ENCODE assay signal across 14 mouse cellular contexts in the genomic region with DNA sequence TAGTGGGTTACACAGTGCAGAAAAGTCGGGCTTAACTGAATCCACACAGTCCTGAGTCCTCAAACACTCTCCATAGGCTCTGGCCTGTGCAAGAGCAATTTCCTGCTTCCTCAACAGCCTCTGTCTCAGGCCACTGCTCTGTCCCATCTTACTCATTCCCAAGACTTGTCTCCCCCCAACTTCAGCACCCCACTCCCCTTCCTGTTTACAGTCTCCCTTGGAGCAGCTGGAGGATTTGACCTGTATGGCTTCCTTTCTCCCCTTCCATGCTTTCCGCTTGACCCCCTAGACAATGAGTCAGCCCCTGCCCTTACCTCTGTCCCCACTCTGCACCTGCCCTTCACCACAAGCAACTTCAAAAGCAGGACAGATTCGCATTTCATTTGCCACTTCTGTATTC.
A peak's percentile ranks its signal among the peaks of the same experiment; 100 is the strongest.
DNase-seq lines count a peak whose midpoint lies in the region; ATAC-seq and TF ChIP-seq lines count a peak whose summit lies in the region.
"Had no signal": no experiment of that assay in that cellular context is flagged by ENCODE, and none has a peak within 500 bp of the region (broad histone marks: within the 10 kb centered on the region; RNA-seq: fewer than 3 reads in every experiment).

No protein-coding gene starts in this region.

- peaks cover 2% of the 10 kb centered on the region; the same call in 1 of the 2 replicates for H3K79me2 ChIP-seq in heart, adult 2 months (replicated peaks; ENCODE audit: control insufficient read depth, insufficient read depth, low read length)

- no peak overlapping the region for H3K9ac ChIP-seq in heart, adult 2 months (ENCODE audit: low read depth, low read length)
- no peak overlapping the region for H3K9ac ChIP-seq in heart, embryonic 11.5 days (ENCODE audit: low read depth, low read length)
- no peak overlapping the region for H3K9ac ChIP-seq in kidney, postnatal 0 days (ENCODE audit: low read depth, low read length)
- H3K9ac ChIP-seq in heart, embryonic 16.5 days (ENCODE audit: low read length) = no peak overlapping the region
- H3K9ac ChIP-seq: hindbrain, embryonic 15.5 days; midbrain, embryonic 12.5 days had no signal

- no peak overlapping the region for H3K4me2 ChIP-seq in heart, embryonic 11.5 days
- no peak overlapping the region for H3K4me2 ChIP-seq in kidney, postnatal 0 days (ENCODE audit: low read length)
- no peak overlapping the region for H3K4me2 ChIP-seq in heart, embryonic 16.5 days (ENCODE audit: low read depth, low read length)
- H3K4me2 ChIP-seq: hindbrain, embryonic 15.5 days; midbrain, embryonic 12.5 days had no signal

- no peak for TF ChIP-seq POLR2A in heart, adult 2 months (IDR thresholded peaks at IDR 0.05; ENCODE audit: insufficient read depth, low read depth, low read length)

- H3K4me3 ChIP-seq in heart, adult 2 months = no peak overlapping the region
- no peak overlapping the region for H3K4me3 ChIP-seq in heart, embryonic 11.5 days (ENCODE audit: low read depth, low read length)
- no peak overlapping the region for H3K4me3 ChIP-seq in kidney, postnatal 0 days (replicated peaks; ENCODE audit: low read depth, low read length)
- H3K4me3 ChIP-seq in heart, embryonic 16.5 days (ENCODE audit: low read length) = no peak overlapping the region
- H3K4me3 ChIP-seq: erythroblast, embryonic 14.5 days; hindbrain, embryonic 15.5 days; midbrain, embryonic 12.5 days had no signal

- no peaks in the 10 kb centered on the region for H3K27me3 ChIP-seq in heart, adult 2 months (ENCODE audit: control insufficient read depth, insufficient read depth, low read length)
- no peaks in the 10 kb centered on the region for H3K27me3 ChIP-seq in heart, embryonic 11.5 days (ENCODE audit: control insufficient read depth, insufficient read depth, low read length)
- H3K27me3 ChIP-seq in kidney, postnatal 0 days (ENCODE audit: insufficient read depth, low read length) = no peaks in the 10 kb centered on the region
- no peaks in the 10 kb centered on the region for H3K27me3 ChIP-seq in heart, embryonic 16.5 days (ENCODE audit: control insufficient read depth, insufficient read depth, low read length)
- H3K27me3 ChIP-seq: hindbrain, embryonic 15.5 days; midbrain, embryonic 12.5 days had no signal

- peaks cover 12% of the 10 kb centered on the region for H3K4me1 ChIP-seq in heart, adult 2 months (ENCODE audit: control insufficient read depth, insufficient read depth, low read length)
- 0 out of 2 replicates have a peak, but pooled peaks cover 6% of the 10 kb centered on the region for H3K4me1 ChIP-seq in heart, embryonic 11.5 days (ENCODE audit: control insufficient read depth, insufficient read depth, low read length)
- H3K4me1 ChIP-seq in kidney, postnatal 0 days (replicated peaks; ENCODE audit: insufficient read depth, low read length) = no peaks in the 10 kb centered on the region
- H3K4me1 ChIP-seq in heart, embryonic 16.5 days (ENCODE audit: control insufficient read depth, insufficient read depth, low read length) = 0 out of 2 replicates have a peak, but pooled peaks cover 3% of the 10 kb centered on the region

- H3K36me3 ChIP-seq in heart, adult 2 months (ENCODE audit: control insufficient read depth, insufficient read depth, low read length) = peaks cover 13% of the 10 kb centered on the region
- H3K36me3 ChIP-seq in heart, embryonic 11.5 days (ENCODE audit: control insufficient read depth, insufficient read depth, low read length) = no peaks in the 10 kb centered on the region
- H3K36me3 ChIP-seq in kidney, postnatal 0 days (ENCODE audit: insufficient read depth, low read length) = 0 out of 2 replicates have a peak, but pooled peaks cover 2% of the 10 kb centered on the region
- H3K36me3 ChIP-seq in heart, embryonic 16.5 days (ENCODE audit: control insufficient read depth, insufficient read depth) = no peaks in the 10 kb centered on the region
- H3K36me3 ChIP-seq: hindbrain, embryonic 15.5 days had no signal

- TF ChIP-seq CTCF in heart, adult 2 months (IDR thresholded peaks at IDR 0.05) = no peak
- no peak for TF ChIP-seq CTCF in kidney, postnatal 0 days (IDR thresholded peaks at IDR 0.05; ENCODE audit: low read depth)

- no peak for ATAC-seq in heart, embryonic 11.5 days (replicated peaks; ENCODE audit: insufficient number of reproducible peaks, low FRiP score, low TSS enrichment)
- peak; percentile 25; the same call in 1 of the 2 replicates for ATAC-seq in kidney, postnatal 0 days (replicated peaks; ENCODE audit: low FRiP score, low read depth)
- ATAC-seq in heart, embryonic 16.5 days (replicated peaks; ENCODE audit: extremely low read depth, insufficient read depth, low FRiP score) = peak; percentile 58

- H3K27ac ChIP-seq in heart, adult 2 months = peak overlapping the region; percentile 61
- no peak overlapping the region for H3K27ac ChIP-seq in heart, embryonic 11.5 days (ENCODE audit: low read depth, low read length)
- H3K27ac ChIP-seq in kidney, postnatal 0 days = 0 out of 2 replicates have a peak overlapping the region, but pooled peaks have one; percentile 8
- H3K27ac ChIP-seq in heart, embryonic 16.5 days (ENCODE audit: low read length) = peak overlapping the region; percentile 72
- H3K27ac ChIP-seq: hindbrain, embryonic 15.5 days; midbrain, embryonic 12.5 days had no signal

- WGBS in heart, adult 2 months = 47% methylated on average over 3 of the region's 3 CpGs
- WGBS in heart, embryonic 11.5 days (ENCODE audit: insufficient replicate concordance) = 75% methylated on average over 3 of the region's 3 CpGs
- 68% methylated on average over 3 of the region's 3 CpGs for WGBS in kidney, postnatal 0 days
- 64% methylated on average over 3 of the region's 3 CpGs for WGBS in heart, embryonic 16.5 days

- no peak for TF ChIP-seq EP300 in heart, adult 2 months (IDR thresholded peaks at IDR 0.05; ENCODE audit: insufficient read depth, low read depth, low read length)

- no peak for DNase-seq in heart, adult 2 months
- peak; percentile 44 for DNase-seq in kidney, postnatal 0 days (ENCODE audit: low spot score)
- no peak for DNase-seq in kidney, adult 9 months
- DNase-seq in lung, postnatal 25 days (ENCODE audit: low spot score) = peak; percentile 19
- no peak for DNase-seq in cerebellum, adult 9-10 months
- no peak for DNase-seq in adrenal gland, adult 8-10 months
- DNase-seq: B cell, adult 2 months; cerebellum, postnatal 36 days; right cerebral cortex, postnatal 14 days had no signal

- intact Hi-C loops in heart, adult 2 months (cut with DNase I) = no loop called here

- no peaks in the 10 kb centered on the region for H3K9me3 ChIP-seq in heart, embryonic 11.5 days (replicated peaks; ENCODE audit: control insufficient read depth, low read length)
- H3K9me3 ChIP-seq in kidney, postnatal 0 days (replicated peaks; ENCODE audit: low read length) = no peaks in the 10 kb centered on the region
- no peaks in the 10 kb centered on the region for H3K9me3 ChIP-seq in heart, embryonic 16.5 days (replicated peaks; ENCODE audit: control insufficient read depth, low read length)
- H3K9me3 ChIP-seq: hindbrain, embryonic 15.5 days; midbrain, embryonic 12.5 days had no signal

Comparison
In these comparisons a context has a peak if more than half of its experiments do, and no peak if none do; other contexts are left out.
1. DNase-seq: peak in kidney, postnatal 0 days (single experiment) and lung, postnatal 25 days (single experiment); none in heart, adult 2 months (0 of 2), kidney, adult 9 months (single experiment), cerebellum, adult 9-10 months (single experiment) and adrenal gland, adult 8-10 months (single experiment).